Mouse (Mus musculus): ENCODE measurements around the gene Slc26a6.

The Slc26a6 gene

DNA sequence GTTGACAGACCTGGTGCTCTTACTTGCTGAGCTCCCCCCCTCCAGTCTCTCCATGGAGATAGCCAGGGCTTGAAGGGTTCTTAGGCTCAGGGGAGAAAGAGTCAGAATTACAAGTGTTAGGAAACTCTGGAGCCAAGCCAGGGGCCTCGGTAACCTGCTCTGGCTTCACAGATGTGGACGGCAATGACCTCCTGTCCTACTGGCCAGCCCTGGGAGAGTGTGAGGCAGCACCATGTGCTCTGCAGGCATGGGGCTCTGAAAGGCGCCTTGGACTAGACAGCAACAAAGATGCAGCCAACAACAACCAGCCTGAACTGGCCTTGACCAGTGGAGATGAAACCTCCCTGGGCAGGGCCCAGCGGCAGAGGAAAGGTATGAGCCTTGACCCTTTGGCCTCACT is 5.7 kb upstream of the Slc26a6 start:
- peak; percentile 57 for DNase-seq

- DNase-seq = no peak
Observed at GRCm38 (mm10) chr9:108848419-108848818, 4.7 kb upstream of the Slc26a6 start.

- peak; percentile 96 for DNase-seq
Observed at GRCm38 (mm10) chr9:108853635-108854240, 655 bp downstream of the Slc26a6 start.

DNA sequence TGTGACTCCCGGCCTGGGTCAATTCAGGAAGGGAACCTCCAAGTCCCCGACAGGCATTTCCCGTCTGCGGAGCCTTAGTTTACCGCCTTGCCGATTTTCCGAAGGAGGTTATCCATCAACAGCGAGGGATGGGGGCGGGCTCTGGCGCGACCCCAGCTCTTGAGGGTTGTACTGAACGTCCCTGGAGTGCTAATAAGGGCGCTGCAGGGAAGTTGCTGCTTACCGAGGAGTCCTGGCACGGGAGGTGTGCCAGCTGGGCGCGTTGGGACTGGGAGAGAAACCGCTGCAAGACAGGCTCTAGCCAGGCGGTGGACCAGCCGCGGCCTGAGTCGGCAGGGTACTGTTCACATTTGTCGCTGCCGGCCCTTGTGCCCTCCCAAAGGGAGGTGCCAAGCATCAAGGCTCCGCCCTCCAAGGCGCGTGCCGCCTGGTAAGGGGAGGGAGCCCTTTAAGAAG is 1.2 kb downstream of the Slc26a6 start:
- peak; percentile 93 for DNase-seq

DNA sequence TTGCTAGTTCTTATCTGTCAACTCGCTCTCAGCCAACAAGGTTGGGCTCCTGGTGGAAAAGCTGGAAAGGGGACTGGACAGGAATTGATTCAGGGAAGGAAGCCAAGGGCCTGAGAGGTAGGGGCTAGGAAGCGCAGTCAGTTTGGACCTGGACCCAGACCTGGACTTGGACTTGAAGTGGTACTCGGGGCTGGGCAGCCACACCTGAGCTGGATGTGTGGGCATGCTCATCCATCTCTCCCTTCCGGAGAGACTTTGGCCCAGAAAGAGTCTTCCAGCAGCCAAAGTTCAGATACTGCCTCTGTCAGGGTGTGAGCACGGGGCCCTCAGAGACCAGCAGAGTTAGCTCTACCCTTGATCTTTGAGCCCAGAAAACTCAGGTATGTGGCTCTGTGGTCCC is 2.3 kb downstream of the Slc26a6 start:
- no peak for DNase-seq

DNA sequence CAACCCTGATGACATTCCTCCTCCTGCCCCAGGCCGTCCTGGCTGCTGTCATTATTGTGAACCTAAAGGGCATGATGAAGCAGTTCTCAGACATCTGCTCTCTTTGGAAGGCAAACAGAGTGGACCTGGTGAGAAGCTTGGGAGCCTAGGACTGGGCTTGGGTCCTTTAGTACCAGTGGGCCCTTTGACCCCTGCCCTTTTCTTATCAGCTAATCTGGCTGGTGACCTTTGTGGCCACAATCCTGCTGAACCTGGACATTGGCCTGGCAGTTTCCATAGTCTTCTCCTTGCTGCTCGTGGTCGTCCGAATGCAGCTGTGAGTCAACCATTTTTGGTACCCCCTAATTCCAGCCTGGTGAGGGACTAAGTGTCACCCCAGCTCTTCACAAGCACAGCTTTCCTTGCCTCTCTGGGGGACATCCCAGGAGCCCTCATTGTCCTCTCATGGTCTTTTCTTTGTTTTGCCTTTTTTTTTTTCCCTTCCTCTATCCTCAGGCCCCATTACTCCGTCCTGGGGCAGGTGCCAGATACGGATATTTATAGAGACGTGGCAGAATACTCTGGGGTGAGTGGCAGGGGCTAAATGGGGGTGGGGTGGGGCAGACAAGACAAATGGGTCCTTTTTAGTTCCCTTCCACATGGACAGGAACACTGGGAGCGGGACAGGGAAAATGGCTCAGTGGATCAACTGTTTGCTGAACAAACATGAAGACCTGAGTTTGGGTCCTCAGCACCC is 5.9 kb downstream of the Slc26a6 start:
- DNase-seq = no peak

DNA sequence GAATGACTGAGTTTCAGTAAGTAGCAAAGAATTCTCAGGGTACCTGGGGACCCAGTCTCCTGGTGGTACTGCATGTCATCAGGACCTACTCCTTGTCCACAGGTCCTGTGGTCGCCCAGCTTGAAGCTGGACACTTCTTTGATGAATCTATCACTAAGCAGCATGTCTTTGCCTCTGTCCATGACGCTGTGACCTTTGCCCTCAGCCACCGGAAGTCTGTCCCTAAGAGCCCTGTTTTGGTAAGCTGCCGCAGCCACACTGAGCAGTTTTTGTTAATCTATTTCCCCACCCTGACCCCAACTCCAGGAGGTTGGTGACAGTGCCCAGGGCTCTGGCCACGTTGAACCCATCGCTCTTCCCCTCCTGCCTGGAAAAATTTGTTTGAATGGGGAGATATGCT is 59.2 kb downstream of the Slc26a6 start:
- no peak for DNase-seq

GRCm38 (mm10) chr9:108913161-108913560 is 60.1 kb downstream of the Slc26a6 start:
- DNase-seq = no peak

DNA sequence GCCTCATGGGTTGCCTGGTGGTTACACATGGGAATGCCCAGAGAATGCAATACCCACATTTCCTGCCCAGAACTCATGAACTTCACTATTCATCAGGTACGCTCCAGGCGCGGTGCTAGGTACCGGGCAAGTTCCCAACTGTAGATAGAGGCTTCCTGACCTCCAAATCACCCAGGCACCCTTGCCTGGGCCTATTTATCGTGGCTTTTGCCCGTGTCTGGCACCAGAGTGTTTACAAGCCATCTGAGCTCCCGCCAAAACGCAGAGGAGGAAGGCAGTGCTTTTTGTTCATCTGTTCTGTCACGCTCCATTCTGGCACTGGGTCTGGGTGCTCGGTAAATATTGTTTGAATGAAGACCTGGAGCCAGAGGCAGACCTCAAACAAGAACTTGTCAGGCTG is 60.5 kb downstream of the Slc26a6 start:
- no peak for DNase-seq

- no peak for DNase-seq
Observed at GRCm38 (mm10) chr9:108914491-108914890, 61.4 kb downstream of the Slc26a6 start, which contains the start of gene Tmem89. Gene Tmem89 (plus strand): TSS chr9:108914619.

DNA sequence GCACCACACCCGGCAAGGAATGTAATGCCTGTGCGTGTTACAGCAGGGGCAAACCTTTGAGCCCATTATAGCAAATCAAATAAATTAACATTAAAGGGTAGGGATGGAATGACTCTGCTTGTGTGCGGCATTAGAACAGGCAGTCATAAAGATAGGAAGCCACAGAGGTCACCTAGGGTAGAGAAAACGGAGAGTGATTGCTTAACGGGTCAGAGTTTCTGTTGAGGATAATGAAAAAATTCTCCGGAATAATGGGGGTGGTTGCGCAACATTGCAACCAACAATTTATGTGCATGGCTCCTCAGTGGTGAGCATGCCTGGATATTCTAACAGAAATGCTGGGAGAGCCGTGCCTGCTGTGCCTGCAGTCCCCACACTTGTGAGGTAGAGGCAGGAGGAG is 72.8 kb downstream of the Slc26a6 start:
- no peak for DNase-seq

- DNase-seq = no peak
Observed at GRCm38 (mm10) chr9:108928424-108928823, 75.3 kb downstream of the Slc26a6 start.

GRCm38 (mm10) chr9:108935991-108936390 is 82.9 kb downstream of the Slc26a6 start:
- DNase-seq = no peak

GRCm38 (mm10) chr9:108936418-108937364 is 83.6 kb downstream of the Slc26a6 start, which contains the start of gene Uqcrc1:
Gene Uqcrc1 (plus strand): TSS chr9:108936633.
- peak; percentile 96 for DNase-seq

- no peak for DNase-seq
Observed at GRCm38 (mm10) chr9:108945111-108945510, 92.0 kb downstream of the Slc26a6 start.

DNA sequence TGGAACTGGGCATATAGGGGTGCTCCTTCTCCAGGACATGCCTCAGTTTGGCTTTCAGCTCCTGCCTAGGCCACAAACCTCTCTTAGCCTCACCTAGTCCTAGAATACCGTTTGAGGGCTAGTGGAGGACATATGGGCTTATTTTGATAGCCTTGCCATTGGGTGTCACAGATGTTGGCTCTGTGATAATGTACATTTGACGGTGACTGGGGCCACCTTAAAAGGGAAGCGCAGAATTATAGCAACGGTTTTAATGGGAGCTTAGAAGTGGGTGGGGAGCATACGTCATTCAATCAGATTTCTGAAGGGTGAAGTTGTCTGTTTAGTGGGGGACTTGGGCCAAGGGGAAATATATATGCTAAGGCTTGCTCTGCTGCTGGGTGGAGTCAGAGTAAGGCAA is 92.5 kb downstream of the Slc26a6 start:
- no peak for DNase-seq

GRCm38 (mm10) chr9:108949231-108949966 is 96.3 kb downstream of the Slc26a6 start:
- DNase-seq = peak; percentile 45

DNA sequence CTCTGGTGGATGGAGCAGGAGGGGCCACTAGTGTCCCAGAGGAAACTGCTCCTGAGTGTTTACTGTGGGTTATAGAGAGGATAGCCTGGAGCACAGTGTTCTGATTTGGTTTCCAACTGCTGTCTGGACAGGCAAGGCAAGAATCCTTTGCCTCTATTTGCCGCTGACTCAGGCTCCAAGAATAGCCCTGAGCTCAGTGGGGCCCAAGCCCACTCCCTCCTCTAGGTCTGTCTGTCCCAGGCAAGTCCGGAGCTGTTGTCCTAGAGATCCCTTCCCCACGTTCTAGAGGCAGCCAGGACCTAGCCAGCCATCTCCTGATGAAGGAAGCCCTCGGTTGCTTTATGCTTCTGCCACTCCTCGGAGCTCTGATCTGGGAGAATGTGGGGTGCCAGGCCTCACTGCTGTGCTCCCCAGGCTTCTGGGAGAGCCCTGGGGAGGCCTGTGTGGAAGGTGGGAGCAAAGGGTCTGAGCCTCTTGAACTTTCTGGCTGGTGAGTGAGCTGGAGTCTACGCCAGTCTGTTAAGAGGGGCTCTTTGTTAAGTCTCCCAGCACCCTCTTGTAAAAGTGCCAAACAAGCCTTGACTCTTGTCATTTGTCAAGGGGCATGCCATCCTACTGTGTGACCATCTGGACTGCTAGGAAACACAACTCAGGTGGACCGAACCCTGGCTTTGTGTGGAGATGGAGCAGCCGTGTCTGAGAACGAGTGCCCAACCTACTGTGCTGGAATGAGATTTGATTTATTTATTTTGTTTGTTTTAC is 97.1 kb downstream of the Slc26a6 start:
- DNase-seq = no peak

DNA sequence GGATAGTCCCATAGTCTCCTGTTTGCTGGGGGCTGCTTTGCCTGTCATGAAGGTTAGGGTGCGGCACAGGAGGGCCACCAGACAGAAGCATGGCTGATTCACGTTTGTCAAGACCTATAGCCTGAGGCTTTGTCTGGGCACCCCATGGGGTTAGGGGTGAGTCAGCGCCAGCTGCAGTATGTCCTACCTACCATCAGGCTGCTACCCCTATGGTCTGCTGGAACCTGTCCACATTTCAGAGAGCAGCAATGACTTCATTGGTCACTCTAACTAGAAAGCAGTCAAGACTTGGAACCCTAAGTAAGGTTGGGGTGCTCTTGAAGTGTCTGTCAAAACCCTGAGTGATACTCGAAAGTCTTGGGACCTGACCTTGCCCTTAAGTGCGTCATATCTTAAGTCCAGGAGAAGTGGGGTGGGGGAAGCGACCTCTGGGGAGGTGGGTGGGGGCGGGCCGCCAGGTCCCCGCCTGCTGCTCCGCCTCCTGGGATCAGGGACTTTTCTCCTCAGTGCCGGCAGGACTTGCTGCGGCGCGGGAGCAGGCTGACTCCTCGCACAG is 100.1 kb downstream of the Slc26a6 start, which contains the start of gene Col7a1:
Gene Col7a1 (plus strand): TSS at position 506 of the 556 bp plus-strand sequence.
- peak; percentile 13 for DNase-seq

DNA sequence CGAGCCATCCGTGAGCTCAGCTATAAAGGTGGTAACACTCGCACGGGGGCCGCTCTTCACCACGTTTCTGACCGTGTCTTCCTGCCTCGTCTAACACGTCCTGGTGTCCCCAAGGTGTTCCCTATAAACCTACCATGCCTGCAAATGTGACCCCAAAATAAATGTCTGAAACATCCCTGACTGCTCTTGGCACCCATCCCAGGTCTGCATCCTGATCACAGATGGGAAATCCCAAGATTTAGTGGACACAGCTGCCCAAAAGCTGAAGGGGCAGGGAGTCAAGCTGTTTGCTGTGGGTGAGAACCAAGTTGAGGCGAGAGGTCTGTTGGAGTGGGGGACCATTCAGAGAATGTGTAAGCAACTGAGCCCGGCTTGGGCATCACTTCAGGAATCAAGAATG is 102.2 kb downstream of the Slc26a6 start:
- no peak for DNase-seq

- no peak for DNase-seq
Observed at GRCm38 (mm10) chr9:108955846-108956245, 102.8 kb downstream of the Slc26a6 start.

All from lung, postnatal 36 days (tissue).